Mouse (Mus musculus) retina, postnatal 7 days (tissue): ENCODE data around the gene Cep350.

Experiments used
- DNase-seq: peaks from one replicate; pipeline ENCODE4 v3.0.0-alpha.2; 2012; ENCODE audit warnings: low read depth, low spot score

The Cep350 gene

DNA sequence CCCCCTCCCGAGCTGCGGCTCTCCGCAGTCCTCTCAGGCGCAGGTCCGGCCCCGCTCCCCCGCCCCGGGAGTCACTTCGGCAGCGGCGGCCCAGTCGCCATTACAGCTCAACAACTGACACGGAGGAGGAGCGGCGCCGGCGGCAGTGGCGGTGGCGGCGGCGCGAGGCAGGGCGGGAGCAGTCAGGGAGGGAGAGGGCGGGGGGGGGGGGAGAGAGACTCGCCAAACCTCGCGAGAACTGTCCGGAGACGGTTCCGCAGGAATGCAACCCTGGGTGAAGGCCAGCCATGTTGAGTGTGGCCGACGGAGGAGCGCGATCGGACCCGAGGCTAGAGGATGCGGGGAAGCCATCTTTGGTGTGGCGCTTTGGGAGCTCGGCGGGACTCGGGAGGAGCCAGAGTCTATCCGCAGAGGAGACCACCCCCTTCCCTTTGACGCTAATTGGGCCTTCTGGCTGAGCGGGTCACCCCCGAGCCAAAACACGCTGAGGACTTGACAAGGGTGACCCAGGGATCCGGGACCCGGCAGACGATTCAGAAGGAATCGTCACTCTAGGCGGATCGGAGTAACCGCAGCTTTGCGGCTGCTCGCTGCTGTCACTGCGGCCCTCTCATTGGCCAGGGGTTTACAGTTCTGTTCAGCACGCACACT is at the start of gene Cep350:
TSS of gene Cep350 (minus strand) at position 188 of the 651 bp plus-strand sequence.
- DNase-seq = peak; percentile 96

GRCm38 (mm10) chr1:156020402-156020801 is 47.3 kb upstream of the Cep350 start:
- no peak for DNase-seq

DNA sequence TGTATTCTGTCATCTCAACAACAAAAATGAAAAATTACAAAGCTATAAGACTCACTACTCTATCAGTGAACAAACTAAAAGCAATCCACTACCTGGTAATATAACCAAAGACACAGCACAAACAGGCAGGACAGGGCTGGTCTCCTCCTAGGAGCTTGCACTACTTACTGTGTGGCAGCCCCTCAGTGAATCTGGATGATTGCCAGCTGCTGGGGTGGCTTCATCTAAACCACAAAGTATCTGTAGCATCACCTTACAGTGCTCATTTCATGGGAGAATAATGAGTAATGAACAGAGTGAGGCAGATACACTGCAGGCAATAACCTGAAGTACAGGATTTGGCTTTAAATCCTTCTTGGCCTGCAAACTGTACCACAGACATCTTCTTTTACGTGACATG is 46.7 kb upstream of the Cep350 start:
- DNase-seq = no peak

GRCm38 (mm10) chr1:156009003-156009402 is 35.9 kb upstream of the Cep350 start:
- DNase-seq = no peak

DNA sequence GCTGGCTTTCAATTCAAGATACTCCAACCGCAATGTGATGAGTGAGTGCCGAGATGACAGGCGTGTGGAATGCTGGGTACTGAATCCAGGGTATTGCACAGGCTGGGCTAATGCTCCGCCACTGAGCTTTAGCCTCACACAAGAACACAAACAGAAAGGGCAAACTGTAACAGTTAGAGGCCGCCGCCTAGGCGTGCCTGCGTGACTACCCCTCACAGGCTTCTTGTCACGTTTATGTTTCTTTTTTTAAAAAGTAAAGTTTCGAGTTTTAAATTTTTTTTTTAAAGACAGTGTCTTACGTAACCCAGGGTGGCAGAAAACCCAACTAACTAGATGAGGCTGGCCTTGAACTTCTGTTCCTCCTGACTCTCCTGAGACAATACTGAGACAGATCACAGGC is 32.9 kb upstream of the Cep350 start:
- DNase-seq = no peak

DNA sequence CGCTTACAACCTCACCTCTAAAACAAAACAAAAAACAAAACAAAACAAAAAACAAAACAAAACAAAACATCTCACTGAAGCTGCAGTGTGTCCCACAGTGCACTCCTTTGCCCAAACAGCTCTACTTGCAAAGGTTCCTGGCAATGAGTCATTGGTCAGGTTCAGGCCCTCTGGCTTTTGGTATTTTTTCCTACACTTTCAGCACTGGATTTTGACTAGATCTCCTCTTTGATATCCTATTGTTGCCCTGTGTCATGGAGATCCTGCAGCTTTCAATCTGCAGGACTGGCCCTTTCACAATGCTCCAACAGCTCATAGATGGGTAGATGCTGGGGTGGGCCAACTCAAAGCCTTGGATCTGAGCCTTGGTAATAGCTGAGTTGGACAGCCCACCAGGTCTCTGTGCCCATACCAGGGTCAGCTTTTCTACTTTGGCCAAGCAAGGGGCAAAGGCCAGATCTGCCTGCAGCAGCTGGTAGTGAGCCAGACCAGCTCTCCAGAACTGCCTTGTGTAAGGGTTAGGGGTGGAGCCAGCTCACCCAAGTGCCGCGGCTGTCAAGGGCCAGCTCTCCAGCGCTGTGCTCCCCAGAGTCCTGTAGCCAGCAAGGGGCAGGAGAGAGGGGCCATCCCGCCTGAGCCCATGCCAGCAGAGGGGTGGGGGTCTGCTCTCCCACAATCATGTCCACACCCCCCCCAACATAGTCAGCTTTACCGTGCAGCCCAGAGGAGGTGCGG is 30.3 kb upstream of the Cep350 start:
- DNase-seq = no peak

DNA sequence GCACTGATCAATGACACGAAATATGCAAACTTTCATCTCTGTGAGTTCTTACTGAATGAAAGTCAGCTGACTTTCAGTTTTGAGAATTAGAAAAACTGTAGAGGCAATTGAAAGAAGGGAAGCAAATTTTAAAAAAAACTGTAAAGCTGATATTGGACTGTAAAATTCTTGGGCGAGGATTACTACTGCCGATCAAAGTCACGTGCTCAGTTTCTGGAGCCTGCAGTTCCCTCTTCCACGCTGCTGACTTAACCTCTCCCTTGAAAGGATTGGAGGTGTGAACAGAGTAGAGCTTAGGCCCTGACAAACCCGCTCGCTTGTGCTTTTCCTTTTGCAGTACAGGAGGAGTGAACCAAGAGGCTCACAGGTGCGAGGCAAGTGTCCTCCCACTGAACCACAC is 29.3 kb upstream of the Cep350 start:
- DNase-seq = no peak

- DNase-seq = no peak
Observed at GRCm38 (mm10) chr1:155995612-155996011, 22.6 kb upstream of the Cep350 start.

- DNase-seq = no peak
Observed at GRCm38 (mm10) chr1:155994524-155994923, 21.5 kb upstream of the Cep350 start.

GRCm38 (mm10) chr1:155990391-155990790 is 17.3 kb upstream of the Cep350 start:
- no peak for DNase-seq

GRCm38 (mm10) chr1:155989387-155989786 is 16.3 kb upstream of the Cep350 start:
- peak; percentile 58 for DNase-seq

DNA sequence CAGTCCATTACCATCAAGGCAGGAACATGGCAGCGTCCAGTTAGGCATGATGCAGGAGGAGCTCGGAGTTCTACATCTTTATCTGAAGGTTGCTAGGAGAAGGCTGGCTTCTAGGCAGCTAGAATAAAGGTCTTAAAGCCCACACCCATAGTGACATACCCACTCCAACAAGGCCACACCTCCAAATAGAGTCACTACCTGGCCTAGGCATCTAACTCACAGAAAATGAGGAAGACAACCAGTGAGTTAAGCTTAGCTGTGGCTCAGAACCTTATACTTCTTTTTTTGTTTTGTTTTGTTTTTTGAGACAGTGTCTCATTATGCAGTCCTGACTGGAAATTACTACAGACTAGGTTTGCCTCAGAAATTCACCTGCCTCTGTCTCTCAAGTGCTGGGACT is 14.6 kb upstream of the Cep350 start:
- no peak for DNase-seq

DNA sequence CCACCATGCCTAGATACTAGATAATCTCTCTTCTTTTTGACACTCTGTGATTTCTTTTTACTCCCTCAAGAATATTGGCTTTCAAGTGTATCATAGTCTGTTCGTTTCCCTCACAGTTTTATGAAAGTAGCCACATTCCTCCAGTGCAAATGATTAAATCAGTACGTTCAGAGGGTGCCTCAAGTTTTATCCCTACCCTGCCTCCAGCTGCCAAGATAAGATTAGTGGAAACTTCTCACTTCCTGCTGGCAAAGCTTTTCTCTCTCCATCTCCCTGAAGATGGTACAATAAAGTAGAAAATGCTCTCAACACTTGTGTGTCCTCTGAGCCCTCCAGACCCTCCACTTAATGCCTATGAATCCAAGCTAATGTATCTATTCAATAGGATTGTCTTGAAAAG is 1.9 kb upstream of the Cep350 start:
- DNase-seq = no peak

DNA sequence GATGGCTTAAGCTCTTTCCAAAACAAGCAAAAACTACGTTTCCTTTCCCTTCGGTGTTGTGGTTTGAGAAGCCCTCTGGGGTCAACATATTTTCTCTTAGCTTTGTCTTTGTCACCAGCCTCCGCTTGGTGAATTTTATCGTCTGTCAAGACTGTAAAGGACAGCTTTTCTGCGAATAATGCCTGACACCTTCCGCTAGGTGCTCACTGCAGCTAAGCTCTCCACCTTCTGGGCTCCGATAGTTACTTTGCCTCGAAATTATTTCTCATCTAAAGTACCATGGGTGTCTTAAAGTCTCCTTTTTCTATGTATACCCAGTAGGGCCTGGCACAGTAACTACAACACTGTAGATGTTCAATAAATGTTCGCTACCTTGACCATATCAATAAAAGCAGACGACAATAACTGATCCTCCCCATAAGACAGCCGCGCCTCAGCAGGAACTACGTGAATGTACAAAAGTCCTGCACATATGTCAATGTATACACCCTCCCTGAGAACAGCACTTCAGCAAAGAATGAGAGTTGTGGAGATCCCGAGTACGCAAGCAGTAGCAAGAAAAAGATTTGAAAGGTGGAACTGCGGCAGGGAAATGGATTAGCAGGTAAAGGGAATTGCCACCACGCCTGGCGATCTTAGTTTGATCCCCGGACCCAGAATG is 794 bp upstream of the Cep350 start:
- DNase-seq = no peak

DNA sequence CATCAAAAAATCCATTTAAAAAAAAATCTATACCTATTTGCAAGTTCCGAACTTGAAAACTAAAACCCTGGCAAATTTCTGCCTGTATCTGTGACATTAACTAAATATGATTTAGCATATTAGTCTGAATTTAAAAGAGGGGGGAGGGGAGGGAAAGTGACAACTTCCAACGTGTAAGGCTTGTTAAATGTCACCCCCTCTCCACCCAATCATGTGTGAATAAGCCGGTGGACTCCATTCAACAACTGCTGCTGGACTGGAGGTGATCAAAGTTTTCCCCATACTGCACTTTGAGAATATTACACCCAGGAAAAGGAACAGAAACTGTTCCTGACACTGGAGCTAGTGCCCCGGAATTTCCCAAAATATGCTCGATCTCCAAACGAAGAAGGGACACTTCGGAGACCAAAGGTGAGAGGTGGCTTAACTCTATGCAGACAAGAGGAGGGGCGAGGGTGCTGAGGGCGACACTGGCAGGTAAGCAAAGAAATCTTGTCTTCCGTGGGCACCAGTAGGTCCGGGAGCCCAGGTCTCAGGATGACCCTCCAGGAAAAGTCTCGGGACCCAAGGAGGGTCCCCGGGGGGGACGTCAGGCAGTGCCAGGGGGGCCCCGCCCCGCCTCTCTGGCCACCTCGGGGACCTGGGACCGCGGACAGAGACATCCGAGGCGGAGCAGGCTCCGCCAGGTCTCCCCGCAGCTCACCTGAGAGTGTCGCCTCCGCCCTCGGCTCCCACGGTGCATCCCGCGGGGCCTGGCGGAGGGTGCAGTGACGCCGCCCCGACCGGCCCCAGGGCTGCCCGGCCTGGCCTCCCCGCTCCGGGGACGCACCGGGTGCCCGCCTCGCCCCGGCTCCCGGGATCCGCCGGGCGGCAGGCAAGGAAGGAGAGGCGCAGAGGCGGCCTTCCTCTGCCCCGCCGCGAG is 648 bp downstream of the Cep350 start:
- DNase-seq = no peak

GRCm38 (mm10) chr1:155949170-155949569 is 23.9 kb downstream of the Cep350 start:
- DNase-seq = no peak

DNA sequence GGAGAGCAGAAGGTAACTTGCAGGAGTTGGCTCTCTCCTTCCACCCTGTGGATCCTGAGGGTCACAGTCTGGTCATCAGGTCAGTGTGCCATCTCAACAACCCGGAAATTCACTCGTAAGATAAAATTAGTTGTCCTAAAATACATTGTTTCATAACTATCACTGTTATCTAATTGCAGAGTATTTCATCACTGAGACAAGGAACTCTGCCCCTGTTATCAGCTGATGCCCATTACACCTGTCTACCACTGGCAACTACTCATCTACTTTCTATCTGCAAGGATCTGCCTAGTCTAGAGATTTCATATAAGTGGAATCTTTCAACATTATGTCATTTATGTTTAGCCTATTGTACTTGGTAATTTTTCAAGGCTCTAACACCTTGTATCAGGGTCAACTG is 28.7 kb downstream of the Cep350 start:
- DNase-seq = no peak

GRCm38 (mm10) chr1:155937416-155937815 is 35.6 kb downstream of the Cep350 start:
- no peak for DNase-seq

GRCm38 (mm10) chr1:155934702-155935101 is 38.4 kb downstream of the Cep350 start:
- no peak for DNase-seq

GRCm38 (mm10) chr1:155903561-155903960 is 69.5 kb downstream of the Cep350 start:
- DNase-seq = no peak

DNA sequence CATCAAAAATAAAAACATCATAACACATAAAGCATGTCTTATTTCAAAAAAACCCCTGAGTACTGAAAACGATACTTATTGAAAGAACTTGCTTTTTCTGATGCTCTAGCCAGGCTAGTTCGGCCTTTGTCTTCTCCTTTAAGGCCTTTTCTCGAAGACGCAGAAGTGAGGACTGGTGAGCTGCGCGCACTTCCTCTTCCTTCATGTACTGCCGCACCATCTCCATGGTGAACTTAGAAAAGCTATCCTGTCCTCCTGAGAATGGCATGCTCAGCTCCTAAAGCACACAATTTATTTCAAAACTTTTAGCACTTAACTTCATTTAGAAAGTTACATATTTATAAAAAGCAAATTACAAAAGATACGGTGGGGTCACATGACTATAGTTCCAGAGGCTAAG is 71.7 kb downstream of the Cep350 start:
- no peak for DNase-seq

DNA sequence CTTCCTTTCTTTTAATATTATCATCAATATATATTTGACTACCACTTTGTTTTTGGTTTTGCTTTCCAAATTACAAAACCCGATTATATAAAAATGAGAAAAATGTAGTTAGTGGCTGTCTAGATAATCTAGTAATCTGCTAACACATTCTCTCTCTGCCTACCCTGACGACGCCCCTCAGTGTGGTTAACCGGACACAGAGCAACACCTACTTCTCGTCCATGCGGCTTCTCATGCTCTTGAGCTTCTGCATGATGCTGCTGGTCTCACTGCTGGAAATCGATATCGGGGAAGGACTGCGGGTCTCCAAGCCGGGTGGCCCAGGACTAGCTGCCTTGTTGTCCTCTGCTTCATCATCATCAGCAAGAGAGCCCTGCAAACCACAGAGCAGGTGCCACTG is 78.7 kb downstream of the Cep350 start:
- DNase-seq = no peak
